Mouse (Mus musculus): ENCODE data around the gene Mxi1.

Mxi1 gene

DNA sequence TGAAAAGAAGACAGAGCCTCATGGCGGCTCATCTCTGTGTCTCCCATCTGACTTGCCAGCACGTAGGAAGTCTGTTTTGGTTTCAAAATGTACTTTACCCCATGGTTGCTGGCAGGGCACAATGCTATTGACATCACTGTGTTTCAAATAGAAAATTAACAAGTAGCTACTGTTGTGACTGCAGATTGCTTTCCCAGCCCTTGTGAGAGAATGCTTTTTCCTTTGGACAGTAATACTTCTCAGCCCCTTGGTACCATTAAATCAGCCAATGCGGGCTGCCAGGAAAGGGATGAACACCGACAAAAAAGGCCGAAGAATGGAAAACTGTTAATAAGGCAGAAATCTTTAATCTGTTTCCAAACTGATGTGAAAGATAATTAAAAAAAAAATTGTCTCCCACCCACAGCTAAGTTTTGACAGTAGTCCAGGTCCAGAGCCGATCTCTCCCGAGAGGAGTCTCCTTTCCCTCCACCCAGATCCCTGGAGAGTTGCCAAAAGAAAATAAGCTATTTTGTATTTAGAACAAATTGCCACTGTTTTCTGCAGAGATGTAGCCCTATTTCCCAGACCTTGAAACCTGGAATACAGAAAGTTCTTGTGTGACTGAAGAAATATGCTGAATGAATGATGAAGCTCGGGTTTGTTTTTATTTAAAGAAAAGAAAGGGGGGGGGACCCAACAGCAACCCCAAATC lies 50.1 kb downstream of the Mxi1 start:
- in situ Hi-C loops (cut with MboI, MseI) = loop anchor here (5.0 kb wide), 1 partner anchor 103 kb away; no protein-coding TSS in a partner anchor

DNA sequence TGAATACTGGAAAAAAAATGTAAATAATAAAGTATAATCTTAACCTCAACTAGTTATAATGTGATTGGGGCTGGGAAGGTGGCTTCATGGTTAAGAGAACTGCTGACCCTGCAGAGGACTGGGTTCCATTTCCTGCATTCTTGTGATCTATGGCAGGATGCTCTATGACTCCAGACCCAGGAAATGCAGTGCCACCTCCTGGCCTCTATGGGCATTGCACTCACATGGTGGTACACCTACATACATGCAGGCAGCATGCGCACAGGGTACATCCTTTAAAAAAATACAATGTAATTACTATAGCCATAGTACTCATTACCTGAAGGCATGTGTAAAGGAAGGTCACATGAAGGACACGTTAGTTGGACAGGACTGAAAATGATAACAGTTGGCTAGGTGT lies 52.6 kb downstream of the Mxi1 start:
- in situ Hi-C loops (cut with MboI, MseI) = loop anchor here (5.0 kb wide), 1 partner anchor 106 kb away; no protein-coding TSS in a partner anchor

DNA sequence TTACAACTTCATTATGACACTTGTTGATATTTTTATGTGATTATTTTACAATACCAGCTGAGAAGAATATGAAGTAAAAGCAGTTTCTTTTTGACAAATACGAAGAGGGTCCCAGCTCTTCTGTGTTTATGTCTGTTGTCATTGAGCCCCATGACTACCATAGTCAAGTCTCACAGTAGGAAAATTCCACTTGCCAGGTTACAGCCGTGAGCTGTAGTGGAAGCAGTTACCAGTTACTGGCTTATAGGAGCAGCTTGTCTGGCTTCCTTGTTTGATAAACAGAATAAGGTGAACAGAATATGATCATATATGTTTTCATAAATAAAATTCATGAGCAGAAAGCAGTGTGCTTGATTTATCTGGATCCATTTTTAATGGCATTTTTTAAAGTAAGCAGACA lies 54.2 kb downstream of the Mxi1 start:
- in situ Hi-C loops (cut with MboI, MseI) = loop anchor here (5.0 kb wide), 1 partner anchor 107 kb away; no protein-coding TSS in a partner anchor

DNA sequence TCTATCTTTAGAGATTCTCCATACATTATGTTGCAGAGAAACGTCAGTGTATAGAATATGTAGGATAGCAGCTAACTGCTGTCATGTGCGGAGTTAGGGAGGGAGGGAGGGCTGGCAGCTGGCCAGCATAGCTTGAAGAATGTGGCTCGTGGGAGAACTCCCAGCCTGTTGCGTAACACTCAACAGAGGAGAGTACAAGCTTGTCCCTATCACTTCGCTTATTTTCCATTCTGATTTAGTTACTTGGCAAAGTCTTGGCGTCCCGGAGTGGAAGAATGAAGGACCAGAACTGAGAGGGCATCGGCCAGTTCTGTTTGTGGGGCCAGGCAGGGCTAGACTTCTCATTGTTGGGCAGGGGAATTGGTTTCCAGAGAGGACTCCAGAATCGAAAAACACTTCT lies 54.6 kb downstream of the Mxi1 start:
- in situ Hi-C loops (cut with MboI, MseI) = loop anchor here (5.0 kb wide), 1 partner anchor 108 kb away; no protein-coding TSS in a partner anchor

DNA sequence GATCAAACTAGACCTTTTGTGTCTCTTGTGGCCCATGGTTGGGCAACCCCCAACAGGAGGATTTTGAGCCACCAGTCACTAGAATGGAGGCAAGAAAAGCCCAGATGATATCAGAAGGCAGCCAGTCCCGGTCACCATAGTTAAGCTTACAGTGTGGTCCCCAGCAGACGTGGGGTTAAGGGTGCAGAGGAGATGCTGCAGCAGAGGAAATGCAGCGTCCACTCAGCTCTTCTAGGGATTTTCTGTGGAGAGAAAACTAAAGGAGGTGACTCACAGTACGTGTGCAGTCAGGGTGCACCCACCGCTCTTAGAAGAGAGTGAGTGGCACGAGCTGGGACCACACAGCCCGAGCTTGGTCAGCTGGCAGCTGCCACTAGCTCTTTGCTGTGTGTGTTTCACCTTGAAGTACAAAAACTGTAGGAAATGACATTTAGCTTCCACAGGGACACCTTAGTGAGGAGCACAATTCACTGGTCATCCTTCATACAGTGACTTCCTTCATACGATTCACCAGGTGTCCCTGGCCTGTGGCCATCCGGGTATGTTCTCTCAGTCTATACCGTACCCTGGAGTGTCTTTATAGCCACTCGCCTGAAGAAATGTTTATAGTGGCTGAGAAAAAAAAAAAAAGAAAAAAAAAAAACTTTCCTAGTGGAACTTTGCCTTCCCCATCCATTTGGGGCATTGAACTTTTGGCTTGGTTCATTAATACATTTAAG lies 55.9 kb downstream of the Mxi1 start:
- in situ Hi-C loops (cut with MboI, MseI) = no loop called here

DNA sequence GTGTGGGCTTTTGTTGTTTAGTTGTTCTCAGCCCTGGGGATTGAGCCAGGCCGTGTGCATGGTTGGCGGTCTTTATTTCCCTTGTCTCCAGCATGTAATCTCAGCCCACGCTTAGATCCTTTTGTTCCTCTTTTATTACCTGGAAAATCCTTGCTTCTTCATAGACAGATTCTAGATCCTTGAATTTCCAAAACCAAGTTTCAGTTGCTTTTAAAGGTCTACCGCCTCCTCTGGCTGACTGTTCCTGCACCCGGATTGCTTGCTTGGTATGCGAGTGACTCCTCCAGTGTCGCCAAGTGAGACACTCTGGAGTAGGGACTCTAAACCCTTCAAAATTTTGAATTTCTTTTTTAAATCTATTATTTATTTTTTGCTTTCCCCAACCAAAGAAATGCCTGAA lies 56.6 kb downstream of the Mxi1 start:
- in situ Hi-C loops (cut with MboI, MseI) = no loop called here

DNA sequence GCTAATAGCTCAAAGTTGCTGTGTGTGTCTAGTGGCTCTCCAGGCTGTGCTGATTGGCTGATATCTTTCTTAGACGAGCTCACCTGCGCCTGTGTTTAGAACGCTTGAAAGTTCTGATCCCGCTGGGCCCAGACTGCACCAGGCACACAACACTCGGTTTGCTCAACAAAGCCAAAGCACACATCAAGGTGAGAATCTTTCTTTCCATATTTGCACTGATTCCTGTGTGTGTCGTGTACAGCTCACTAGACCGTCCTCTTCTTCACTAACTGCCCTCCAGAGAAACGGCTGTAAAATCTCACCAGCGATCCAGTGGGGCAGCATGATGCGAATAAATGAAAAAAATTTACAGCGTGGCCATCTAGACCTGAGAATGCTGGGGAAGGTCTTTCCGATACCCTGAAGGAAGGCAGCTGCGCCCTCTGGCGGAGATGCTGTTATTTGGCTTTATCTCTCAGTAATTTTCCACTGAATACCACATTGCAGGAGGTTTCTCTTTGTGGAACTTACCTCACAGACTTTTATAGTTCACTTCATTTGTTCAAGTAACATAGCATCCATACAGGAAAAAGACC lies 59.2 kb downstream of the Mxi1 start:
- in situ Hi-C loops (cut with MboI, MseI) = no loop called here

DNA sequence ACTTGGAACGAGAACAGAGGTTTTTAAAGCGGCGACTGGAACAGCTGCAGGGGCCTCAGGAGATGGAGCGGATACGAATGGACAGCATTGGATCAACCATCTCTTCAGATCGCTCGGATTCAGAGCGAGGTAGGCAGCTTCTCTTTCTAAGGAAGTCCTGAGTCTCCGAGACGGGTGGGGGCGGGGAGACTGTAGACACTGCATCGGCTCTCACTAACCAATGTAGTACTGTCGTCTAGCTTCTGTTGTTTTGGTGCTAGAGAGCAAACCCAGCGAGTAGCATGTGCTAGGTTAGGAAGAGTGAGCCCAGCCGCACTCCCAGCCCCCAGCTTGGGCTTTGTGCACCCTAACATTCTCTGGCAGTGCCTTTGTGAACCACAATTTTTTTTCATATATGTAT lies 59.9 kb downstream of the Mxi1 start:
- in situ Hi-C loops (cut with MboI, MseI) = no loop called here

DNA sequence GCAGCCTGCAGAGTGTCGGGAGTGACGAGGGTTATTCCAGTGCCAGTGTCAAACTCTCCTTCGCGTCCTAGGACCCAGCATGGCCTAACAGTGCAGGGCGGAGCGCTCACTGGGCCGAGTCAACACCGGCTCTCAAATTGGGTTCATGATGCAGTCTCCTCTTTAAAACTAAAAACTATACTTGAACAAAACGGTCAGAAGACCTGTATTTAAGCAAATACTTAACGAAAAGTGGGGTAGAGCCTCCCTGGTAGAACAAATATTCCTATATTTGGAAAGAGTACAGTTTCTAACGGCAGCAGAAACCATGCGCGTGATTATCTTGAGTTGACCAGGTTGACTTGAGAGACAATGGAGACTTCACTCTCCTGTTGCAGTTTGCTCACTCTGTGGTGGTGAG lies 61.3 kb downstream of the Mxi1 start, which contains the start of gene Gm10197:
Gene Gm10197, minus strand, starts transcription at position 101 of the 400 bp plus-strand sequence.
- in situ Hi-C loops (cut with MboI, MseI) = no loop called here

DNA sequence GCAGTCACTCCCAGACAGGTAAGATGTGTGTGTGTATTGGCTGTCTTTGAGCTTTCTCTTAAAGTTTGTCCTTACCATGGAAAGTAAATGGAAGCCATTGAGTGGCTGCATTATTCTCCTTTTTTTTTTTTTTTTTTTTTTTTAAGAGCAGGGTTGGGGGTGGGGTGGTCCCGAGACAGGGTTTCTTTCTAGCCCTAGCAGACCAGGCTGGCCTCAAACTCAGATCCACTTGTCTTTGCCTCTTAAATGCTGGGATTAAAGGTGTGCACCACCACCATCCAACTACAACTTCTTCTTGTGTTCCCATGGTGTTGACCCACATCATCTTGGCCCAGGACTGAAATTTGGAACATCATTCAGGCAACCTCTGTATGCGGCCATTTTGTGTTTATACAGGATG lies 63.3 kb downstream of the Mxi1 start:
- in situ Hi-C loops (cut with MboI, MseI) = no loop called here

DNA sequence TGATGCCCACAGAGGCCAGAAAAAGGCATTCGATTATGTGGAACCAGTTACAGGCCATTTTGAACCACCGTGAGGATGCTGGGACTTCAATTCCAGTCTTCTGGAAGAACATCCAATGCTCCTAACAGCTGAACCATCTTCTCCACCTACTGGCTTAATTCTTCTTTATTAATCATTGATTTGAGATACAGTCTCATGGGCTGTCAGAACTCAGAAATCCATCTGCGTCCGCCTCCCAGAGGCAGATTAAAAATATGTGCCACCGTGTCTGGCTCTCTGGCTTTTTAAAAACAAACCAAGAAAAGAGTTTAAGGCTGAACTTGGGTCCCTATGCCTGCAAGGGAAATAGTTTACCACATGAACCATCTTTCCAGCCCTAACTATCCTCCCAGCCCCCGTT lies 65.0 kb downstream of the Mxi1 start:
- in situ Hi-C loops (cut with MboI, MseI) = no loop called here

DNA sequence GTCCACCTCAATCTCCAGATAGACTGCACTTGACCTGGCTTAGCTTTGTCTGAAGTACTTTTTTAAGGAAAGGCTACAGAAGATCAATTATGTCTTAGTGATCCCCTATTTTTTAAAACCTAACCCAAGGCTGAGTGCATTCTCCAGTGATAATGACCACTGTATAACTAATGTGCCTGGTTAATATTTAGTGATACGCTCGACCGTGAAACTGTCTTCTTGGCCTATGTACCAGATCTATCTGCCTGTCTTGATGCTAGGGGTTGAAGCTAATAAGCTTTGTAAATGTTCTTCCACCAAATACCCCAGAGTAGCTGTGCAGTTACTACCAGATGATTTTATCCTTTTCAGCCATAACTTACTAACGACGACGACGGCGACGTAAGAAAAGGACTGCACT lies 65.5 kb downstream of the Mxi1 start:
- in situ Hi-C loops (cut with MboI, MseI) = no loop called here

DNA sequence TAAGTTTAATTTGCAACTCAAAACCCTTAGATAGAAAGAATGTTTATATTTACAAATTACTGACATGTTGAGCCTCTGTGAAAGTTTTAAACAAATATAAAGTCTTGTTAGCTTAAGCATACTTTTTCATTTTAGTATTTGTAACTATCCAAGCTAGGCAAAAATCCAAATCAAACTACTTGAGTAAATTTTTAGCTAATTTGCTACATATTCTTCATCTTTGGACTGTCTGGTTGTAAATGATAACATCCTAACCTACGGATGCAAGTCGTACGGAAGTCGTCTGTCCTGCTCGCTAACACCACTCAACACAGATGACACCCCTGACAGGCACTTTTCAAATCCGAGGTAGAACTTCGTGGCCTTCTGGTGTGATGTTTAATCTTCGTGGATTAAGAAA lies 67.3 kb downstream of the Mxi1 start:
- in situ Hi-C loops (cut with MboI, MseI) = no loop called here

DNA sequence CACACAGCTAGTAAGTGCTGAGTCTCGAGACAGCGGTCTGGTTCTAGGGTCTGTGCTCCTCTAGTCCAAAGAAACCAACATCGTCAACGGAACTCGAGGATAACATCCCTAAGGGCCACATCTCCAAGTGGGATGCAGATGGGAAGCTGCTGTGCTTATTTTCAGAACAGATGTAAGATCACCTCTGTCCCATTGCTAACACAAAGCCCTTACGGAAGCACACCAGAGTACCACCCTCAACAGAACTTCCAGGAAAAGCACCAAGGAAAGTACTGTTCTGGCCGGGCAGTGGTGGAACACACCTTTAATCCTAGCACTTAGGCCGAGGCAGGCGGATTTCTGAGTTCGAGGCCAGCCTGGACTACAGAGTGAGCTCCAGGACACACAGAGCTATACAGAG lies 68.1 kb downstream of the Mxi1 start:
- in situ Hi-C loops (cut with MboI, MseI) = no loop called here

DNA sequence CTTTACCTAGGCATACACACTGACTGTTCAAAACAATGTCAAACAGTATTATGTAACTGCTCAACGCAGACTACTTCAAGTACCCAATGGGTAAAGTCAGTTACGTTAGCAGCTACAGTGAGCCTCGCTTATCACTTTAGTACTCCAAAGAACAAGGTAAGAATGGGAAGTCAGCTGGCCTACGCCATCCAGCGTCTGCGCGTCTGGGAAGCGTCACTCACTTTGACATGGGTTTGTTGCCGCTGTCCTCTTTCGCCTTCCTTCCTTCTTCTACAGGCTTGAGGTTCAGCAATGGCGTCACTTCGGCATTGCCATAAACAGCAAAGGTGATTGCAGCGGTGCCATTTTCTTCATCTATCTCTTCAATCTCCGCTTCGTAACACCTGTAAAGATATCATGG lies 73.0 kb downstream of the Mxi1 start:
- in situ Hi-C loops (cut with MboI, MseI) = no loop called here

DNA sequence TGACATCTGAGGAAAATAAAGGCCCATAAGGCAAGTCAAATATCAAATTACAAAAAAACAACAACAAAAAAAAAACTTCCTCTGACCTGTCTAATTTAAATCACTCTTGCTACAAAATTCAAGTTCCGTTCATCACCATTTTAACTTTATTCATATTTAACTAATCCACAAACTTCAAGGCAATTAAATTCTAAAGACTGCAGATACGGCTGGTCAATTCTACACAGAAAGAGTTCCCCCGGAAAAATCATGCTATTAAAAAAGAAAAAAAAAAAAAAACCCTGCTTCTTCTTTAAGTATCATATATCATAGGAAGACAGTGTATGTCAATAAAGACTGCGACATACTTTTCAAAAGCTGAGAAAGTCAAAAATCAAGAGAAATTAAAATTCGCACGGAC lies 79.1 kb downstream of the Mxi1 start:
- in situ Hi-C loops (cut with MboI, MseI) = no loop called here

DNA sequence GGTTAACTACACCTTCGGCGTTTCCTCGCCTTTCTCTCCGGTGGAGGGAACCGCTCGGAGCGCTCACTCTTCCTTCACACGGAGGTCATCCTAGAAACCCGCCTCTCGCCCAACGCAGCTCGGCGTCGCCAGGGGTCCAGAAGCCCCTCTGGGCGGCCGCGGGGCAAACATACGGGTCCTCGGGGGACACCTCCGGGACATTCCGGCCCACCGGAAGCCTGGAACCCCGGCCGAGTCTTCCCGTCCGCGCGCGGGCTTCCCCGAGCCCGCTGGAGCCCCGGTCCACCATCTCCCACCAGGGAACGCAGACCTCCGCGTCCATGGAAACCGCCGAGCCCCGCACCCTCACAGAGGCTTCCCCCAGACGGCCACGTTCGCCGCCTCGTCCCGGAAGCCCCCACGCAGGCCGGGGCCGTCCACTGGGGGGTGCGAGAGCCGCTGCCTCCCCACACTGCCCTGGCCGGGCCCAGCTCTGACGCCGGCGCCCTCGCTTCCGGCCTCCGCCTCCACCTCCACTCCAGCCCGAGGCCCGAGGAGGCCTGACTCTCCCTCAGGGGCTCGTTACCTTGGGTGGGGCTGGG lies 79.6 kb downstream of the Mxi1 start:
- in situ Hi-C loops (cut with MboI, MseI) = no loop called here

DNA sequence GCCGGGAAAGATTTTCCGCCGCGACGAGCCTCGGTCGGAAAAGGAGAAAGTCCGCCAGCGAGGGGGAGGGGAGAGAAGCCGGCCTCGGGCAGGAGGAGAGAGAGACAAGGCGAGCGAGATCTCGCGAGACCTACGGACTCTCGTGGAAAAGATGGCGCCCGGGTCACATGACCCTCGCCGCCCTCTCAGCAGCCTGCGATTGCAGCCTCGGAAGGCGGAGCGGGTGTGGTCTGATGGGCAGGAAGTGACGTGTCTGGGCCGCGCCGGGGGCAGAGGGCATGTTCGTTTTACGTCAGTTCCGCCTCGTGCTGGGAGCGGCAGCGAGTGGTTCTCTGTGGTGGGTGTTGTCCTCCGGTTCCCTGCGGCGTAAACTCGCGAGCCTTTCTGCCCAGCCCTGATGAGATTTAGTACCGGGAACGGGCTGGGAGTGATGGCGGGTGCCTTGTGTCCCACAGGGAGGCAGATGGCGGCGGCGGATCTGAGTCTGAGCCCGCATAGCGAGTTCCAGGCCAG lies 80.2 kb downstream of the Mxi1 start, which contains the start of gene Smndc1:
Gene Smndc1, minus strand, starts transcription at position 84 of the 513 bp plus-strand sequence.
- in situ Hi-C loops (cut with MboI, MseI) = no loop called here

DNA sequence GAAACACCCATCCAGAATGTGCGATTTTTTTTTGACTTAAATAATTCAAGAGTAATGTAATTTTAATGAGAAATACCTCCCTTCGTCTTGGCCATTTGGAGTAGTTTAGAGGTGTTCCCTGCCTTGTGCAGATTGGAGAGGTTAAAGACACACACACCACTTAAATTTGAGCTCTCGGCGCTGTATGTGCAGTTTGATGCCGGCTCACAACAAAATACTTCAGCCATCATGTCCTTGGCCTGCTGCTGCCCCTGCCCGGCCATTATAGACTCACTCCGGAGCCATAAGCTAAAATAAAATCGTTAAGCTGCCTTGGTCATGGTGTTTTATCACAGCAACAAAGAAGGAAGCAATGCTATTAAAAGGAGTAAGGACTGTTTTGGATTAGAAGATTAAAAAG lies 81.1 kb downstream of the Mxi1 start:
- in situ Hi-C loops (cut with MboI, MseI) = no loop called here

DNA sequence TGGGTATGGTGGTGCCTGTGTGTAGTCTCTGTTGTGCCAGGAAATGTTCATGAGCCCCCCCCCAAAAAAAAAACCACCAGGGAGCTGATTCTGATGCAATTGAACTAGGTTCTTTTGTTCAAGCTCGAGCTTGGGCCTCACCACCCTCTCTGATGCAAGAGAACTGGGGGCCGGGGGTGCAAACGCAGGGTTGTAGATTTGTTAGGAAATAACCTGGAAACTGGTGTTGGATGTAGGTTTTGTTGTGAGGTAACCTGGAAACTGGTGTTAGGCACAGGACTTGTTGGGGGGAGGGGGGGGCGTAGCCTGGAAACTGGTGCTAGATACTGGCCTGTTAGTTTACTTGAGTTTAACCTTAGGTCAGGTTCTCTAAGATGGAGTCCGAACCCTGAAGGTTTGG lies 81.5 kb downstream of the Mxi1 start:
- in situ Hi-C loops (cut with MboI, MseI) = no loop called here

DNA sequence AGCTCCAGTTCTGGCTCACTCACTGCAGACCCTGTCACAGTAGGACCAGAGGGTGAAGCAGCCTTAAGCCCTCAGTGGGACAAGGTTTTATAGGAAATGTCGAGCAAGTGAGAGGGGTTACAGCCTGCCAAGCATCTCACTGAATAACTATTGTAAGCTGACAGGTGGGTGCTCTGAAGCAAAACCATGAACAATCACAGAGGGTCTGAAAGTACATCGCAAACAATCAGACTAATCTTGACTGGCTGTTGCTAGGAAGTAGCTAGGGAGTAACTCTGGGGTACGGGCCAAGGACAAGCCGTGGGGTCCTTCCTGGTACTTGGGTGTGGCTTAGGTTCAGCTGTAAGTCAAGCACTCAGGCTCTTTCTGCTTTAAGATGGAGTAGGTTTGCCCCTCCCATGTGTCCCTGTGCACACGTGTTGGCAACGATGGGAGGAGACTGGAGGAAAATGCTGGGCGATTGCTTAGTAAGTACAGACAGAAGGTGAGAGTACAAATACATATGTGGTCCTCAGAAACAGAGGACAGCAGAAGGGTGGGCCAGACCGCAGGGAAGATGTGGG lies 82.5 kb downstream of the Mxi1 start:
- in situ Hi-C loops (cut with MboI, MseI) = no loop called here

DNA sequence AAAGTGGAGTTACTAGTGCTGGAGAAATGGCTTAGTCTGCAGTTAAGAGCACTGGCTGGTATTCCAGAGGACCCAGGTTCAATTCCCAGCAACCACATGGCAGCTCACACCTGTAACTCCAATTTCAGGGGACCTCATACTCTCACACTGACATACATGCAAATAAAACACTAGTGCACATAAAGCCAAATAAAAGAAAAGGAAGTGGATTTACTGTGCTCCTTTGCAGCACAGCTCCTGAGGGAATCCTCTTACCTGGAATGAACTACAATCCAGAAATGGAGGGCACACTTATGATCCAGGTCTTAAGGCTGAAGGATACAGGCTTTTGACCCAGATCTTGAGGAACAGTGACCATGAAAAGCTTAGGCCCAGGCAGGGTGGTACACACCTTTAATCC lies 83.3 kb downstream of the Mxi1 start:
- in situ Hi-C loops (cut with MboI, MseI) = no loop called here

Data from regulatory T cell (primary cell).